Mouse (Mus musculus) left cerebral cortex, adult 2 months (tissue): Measurements from ENCODE around the gene Pik3cd. TPM values are rescaled to one million over a fixed set of nuclear protein-coding genes. Genes with fewer than 3 reads are reported as not detected.
A peak's percentile ranks its signal among the peaks of the same experiment; 100 is the strongest.

Experiments used
- DNase-seq, 2 experiments: peaks; one replicate each; pipeline ENCODE4 v3.0.0; 2021 to 2022; ENCODE audit warnings: low spot score in 2 of 2, mixed read lengths in 1 of 2; ENCODE audit errors: extremely low spot score in 1 of 2
- H3K27ac ChIP-seq: fragments of 200-600 bp; 2 replicates; pipeline ENCODE4 v1.8.1; 2022
- H3K4me3 ChIP-seq: fragments of 200-600 bp; 2 replicates; pipeline ENCODE4 v1.8.1; 2022
- CTCF ChIP-seq: fragments of 200-600 bp; IDR thresholded peaks from 2 replicates; pipeline ENCODE4 v1.8.1; 2022; ENCODE audit warnings: antibody characterized with exemption, mild to moderate bottlenecking, moderate library complexity
- intact Hi-C: fragments of 180-260 bp; cut with DNase I; formaldehyde crosslinking; loops from one replicate; pipeline ENCODE4 v1.15.1; 2025
- total RNA-seq, 2 experiments: library from RNA; stranded (reverse); gene quantifications; 2 replicates each; pipeline ENCODE4 v1.2.3; 2021

Pik3cd gene
- total RNA-seq, 2 experiments from 2014 or later: 24.6 to 25.4 TPM

DNA sequence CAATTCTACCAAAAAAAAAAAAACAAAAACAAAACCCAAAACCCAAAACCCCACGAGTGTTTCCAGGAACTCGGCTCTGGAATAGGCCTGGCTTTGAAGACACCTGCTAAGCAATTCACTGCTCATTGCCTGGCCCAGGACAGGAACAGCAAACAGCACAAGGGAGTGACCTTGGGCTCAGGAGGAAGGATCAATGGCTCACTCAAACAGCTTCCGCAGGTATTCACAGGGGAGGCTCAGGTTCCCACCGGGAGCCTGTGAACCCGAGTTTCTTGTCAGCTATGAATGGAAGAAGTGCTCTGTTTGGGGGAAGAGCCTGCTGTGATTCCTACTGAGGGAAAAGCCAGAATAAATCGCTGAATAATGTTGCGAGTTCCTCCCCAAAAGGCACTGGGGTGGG, 18.5 kb downstream of the Pik3cd start:
- Histone ChIP-seq H3K4me3 (no peak overlapping the region), H3K27ac (no peak overlapping the region)
- intact Hi-C loops: no loop called here
- no peak for TF ChIP-seq CTCF
- no peak for DNase-seq

DNA sequence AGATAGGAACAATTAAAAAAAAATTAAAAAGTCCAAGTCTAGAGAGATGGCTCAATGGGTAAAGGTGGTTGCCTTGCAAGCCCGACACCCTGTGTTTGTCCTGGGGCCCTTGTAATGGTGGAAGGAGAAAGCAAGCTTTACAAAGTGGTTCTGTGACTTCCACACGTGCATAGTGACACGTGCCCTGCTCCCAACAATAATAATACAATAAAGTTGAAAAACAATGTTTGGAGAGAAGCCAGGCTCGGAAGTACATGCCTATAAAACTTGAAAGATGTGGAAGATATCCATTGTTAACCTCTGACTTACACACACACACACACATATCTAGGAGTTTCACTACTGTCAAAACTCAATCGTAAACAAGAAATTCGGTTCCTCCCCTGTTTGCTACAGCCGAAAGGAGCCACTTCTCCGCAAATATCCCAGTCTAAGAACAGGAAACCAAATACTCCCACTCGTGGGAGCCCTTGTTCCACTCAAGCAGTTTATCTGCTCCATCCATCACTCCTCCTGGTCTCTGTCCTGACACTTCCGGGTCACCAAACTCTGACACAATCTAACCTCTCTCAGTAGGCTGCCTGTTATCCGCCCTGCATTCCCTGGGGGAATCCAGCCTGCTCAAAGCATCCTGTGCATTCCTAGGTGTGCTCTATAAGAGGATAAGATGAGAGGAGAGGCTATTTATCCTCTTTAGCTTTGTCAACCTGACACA, 23.2 kb downstream of the Pik3cd start:
- Histone ChIP-seq H3K27ac (no peak overlapping the region), H3K4me3 (no peak overlapping the region)
- no peak for TF ChIP-seq CTCF
- intact Hi-C loops: no loop called here
- DNase-seq: no peak

- intact Hi-C loops: no loop called here
These were observed 24.4 kb downstream of the Pik3cd start for GRCm38 (mm10) chr4:149678006-149678405.

DNA sequence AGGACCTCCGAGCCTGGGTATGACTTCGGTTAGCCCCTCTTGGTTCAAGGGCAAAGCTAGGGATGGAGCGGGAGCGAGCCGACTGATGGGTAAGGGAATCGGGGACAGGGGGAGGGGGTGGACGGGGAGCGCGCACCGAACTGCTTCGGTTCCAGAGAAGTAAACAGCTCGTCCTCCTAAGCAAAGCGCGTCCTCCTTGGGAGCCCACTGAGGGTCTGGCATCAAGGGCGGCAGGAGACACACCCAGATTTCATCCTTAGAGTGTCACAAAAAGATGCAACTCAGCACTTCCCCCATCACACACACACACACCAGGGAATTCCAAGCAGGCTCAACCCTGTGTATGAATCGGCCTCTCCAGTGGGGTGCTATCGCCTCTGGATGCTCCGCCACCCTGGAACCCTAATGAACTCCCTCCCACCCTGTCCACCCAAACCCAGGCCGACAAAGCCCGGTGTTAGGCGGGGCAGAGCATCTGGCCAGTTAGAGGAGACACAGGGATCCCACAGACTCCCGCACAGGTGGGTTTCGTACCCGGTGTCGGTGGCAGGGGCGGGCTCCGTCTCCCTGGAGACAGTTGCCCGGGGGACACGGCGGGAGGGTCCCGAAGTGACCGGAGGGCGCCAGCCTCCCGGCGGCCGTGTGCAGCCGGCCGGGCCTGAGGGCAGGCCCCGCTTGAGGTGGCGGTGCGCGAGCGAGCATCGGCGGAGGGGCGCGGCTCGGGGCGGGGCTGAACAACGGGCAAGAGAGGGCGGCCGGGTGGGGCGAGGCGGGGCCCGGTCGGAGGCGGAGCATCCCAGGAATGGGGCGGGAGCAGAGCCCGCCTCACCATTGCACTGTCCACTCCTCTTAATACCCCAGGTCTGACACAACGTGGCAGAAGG, 26.8 kb downstream of the Pik3cd start:
- TF ChIP-seq CTCF: no peak
- peak; percentile 76 to 81 for DNase-seq
- intact Hi-C loops: no loop called here
- Histone ChIP-seq H3K27ac (peak overlapping the region; percentile 75), H3K4me3 (peak overlapping the region; percentile 87)

More at GRCm38 (mm10) chr4:149678006-149678405, 24.4 kb downstream of the Pik3cd start:
- no peak overlapping the region for H3K4me3 ChIP-seq
- no peak for TF ChIP-seq CTCF
- H3K27ac ChIP-seq: no peak overlapping the region
- no peak for DNase-seq

DNA sequence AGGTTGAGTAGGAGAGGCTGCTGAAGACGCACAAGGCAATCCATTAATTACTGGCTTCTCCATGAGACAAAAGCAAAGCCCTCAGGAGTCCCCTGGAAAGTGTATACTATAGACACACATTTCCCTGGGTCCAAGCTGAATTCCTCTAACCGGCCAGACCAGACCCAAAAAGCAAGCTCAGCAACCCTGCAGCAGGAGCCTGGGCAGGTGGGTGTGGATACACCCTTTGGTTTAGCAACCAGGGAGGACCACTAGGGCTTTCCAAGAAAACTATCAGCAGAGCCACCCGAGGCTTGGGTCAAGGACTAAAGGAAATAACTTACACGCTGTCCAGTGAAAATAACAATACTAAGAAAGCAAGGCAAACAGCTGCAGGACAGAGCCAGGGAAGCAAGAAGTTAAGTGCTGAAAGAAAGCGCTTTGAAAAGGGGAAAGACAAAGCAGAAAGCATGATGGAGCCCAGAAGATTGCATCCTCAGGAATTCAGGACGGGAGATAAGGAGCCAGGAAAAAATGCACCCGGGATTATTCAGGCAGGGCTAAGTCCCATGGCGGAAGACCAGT, 27.5 kb downstream of the Pik3cd start:
- no peak for TF ChIP-seq CTCF
- Histone ChIP-seq H3K4me3 (peak overlapping the region; percentile 87), H3K27ac (peak overlapping the region; percentile 75)

DNA sequence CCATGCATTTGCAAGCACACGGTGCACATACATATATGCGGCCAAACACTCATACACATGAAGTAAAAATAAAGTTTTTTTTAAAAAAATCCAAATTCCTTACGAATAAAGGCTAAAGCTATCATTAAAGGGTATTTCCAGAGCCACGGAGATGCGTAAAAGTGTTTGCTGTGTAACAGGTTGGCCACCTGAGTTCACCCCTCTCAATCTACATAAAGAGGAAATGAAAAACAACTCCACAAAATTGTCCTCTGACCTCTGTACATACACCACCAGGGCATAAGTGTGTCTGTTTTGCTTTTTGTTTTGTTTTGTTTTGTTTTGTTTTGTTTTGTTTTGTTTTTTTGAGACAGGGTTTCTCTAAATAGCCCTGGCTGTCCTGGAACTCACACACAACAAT, 29.6 kb downstream of the Pik3cd start:
- Histone ChIP-seq H3K4me3 (no peak overlapping the region), H3K27ac (no peak overlapping the region)
- TF ChIP-seq CTCF: no peak
- intact Hi-C loops: no loop called here
- no peak for DNase-seq

More for the DNA sequence above, 27.5 kb downstream of the Pik3cd start:
- no peak for DNase-seq
- intact Hi-C loops: no loop called here

- intact Hi-C loops: no loop called here
- no peak for DNase-seq
- Histone ChIP-seq H3K27ac (no peak overlapping the region), H3K4me3 (no peak overlapping the region)
- no peak for TF ChIP-seq CTCF
These were observed 31.2 kb downstream of the Pik3cd start for GRCm38 (mm10) chr4:149671175-149671574.

- no peak overlapping the region for H3K27ac ChIP-seq
- H3K4me3 ChIP-seq: no peak overlapping the region
- TF ChIP-seq CTCF: no peak
- intact Hi-C loops: no loop called here
- DNase-seq: no peak
These were observed 36.7 kb downstream of the Pik3cd start for GRCm38 (mm10) chr4:149665692-149666090.

GRCm38 (mm10) chr4:149665016-149665691, 37.2 kb downstream of the Pik3cd start:
- DNase-seq: no peak
- intact Hi-C loops: no loop called here
- no peak for TF ChIP-seq CTCF
- Histone ChIP-seq H3K27ac (no peak overlapping the region), H3K4me3 (no peak overlapping the region)

DNA sequence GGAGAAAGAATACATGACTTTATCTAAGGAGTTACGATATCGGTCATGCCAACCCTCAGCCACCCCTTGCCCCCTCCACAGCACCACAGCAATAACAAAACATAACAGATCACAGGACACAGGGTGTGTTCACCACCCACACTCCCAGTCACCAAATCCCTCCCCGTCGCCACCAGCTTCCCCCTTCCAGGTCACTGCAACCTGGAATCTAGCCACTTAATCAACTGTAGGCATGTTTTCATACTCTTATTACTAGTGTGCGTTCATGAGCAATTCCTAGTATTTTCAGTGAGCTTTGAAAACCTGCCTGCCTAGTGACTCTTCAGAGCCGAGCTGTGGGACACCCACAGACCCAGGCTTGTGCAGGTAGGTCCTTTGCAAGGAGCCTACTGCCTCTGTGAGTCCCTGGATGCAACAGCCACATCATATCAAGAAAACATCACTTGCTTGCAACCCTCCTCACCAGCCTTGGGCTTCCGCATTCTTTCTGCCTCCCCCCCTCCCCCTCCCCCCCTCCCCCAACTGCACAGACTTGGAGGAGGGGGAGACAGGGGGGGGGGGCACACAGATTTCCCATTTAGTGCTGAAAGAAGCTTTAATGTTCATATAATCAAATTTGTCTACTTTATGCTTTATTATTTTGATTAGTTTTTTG, 38.4 kb downstream of the Pik3cd start:
- intact Hi-C loops: no loop called here
- no peak for DNase-seq

GRCm38 (mm10) chr4:149661967-149662589, 40.3 kb downstream of the Pik3cd start:
- no peak for TF ChIP-seq CTCF
- no peak overlapping the region for H3K4me3 ChIP-seq
- intact Hi-C loops: no loop called here
- no peak for DNase-seq
- no peak overlapping the region for H3K27ac ChIP-seq

More for the DNA sequence above, 38.4 kb downstream of the Pik3cd start:
- no peak overlapping the region for H3K4me3 ChIP-seq
- no peak for TF ChIP-seq CTCF
- no peak overlapping the region for H3K27ac ChIP-seq
